Mouse (Mus musculus): Measurements from ENCODE around the gene 6430548M08Rik. TPM values are rescaled to one million over a fixed set of nuclear protein-coding genes. Genes with fewer than 3 reads are reported as not detected.

6430548M08Rik gene
- polyA plus RNA-seq, 1 experiment from 2014 or later, result 6.5 TPM

DNA sequence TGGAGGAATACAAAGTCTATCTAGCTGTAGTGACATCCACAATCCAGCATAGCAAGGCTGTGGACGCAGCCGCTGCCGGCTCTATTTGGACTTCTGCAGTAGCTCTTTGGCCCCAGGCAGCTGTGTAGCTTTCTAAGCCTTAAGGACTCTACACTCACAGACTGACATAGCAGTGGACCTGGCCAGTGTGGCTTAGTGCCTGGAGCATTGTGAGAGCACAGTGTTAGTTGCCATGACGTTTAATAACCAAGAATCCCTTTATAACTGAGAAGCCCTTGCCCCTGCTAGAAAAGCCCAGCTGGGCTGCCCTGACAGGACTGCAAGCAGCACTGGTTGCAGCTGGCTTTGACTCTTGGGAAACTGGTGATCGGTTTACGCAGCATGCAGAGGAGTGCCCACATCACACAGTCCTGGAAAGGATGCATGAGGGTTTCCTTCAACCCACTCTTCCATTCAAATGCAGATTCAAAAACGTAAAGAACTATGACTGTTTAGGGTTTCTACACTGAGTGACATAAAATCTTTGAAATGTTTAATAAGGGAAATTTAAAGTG is 11.0 kb downstream of the 6430548M08Rik start:
- H3K9me3 ChIP-seq, result no peaks in the 10 kb centered on the region
- H3K4me2 ChIP-seq (replicated peaks), result no peak overlapping the region
- ATAC-seq (ENCODE audit: insufficient number of reproducible peaks, insufficient read depth, low FRiP score, low TSS enrichment), result no peak
- H3K9ac ChIP-seq, result 0 out of 2 replicates have a peak overlapping the region, but pooled peaks have one; percentile 27
- peaks cover 6% of the 10 kb centered on the region; the same call in 1 of the 2 replicates for H3K27me3 ChIP-seq
- no peak overlapping the region for H3K4me3 ChIP-seq
- WGBS, result 55% methylated on average over 7 of the region's 7 CpGs
- H3K27ac ChIP-seq, result no peak overlapping the region
- peaks cover 12% of the 10 kb centered on the region for H3K4me1 ChIP-seq
- no peaks in the 10 kb centered on the region for H3K36me3 ChIP-seq

DNA sequence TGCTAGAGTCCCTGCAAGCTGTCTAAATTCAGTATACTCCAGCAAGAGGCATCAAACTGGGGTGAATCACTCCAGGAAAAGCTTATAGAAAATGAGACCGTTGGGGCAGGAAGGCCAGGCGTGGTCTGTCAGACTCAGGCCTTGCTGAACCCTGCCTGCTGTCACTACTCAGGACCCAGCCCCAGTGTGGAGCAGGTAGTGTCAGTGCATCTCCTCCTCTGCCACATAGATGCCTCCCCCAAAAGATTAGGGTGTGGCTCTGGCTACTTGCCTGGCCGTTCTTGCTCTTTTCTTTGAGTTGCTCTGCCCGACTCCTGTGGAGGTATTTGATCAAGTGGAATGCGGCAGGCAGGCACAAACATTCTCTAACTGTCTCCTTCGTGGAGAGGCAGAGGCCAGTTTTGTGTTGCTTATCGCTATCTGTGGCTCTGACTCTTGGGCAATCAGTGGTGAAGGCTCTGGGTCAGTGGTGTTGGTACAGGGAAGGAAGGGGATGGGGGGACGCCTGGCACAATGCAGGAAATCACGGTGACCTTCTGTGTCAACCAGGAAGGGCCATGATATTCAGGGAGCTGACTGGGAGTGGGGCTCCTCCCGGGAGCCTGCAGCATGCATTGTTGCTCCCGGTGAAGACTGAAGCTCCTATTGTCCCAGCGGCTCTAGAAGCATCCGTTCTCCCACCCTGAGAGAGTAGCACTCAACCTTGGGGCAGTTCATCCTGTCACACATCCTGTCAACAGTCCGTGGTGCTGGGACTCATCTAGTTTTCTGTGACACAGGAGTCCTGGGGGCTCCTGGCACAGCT is 12.6 kb downstream of the 6430548M08Rik start:
- H3K4me1 ChIP-seq, result peaks cover 12% of the 10 kb centered on the region
- ATAC-seq (ENCODE audit: insufficient number of reproducible peaks, insufficient read depth, low FRiP score, low TSS enrichment), result no peak

DNA sequence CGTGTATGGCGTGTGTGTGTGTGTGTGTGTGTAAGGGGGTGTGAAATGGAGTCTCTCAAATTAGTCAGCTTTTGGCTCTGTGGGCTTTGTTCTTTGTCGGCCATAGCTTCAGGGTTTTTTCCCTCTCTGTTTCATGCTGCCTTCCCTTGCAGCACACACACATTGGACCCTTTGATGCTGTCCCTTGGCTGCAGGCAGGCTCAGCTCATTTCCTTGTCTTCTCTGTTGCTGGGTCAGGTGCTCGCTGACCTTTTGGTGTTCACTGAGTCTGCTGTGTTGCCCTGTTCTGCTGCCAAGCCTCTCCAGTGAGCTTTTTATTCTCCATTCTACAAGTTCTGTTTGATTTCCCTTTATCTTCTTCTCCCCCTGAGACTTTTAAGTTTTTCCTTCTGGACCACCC is 15.6 kb downstream of the 6430548M08Rik start:
- 28% methylated on average over 4 of the region's 4 CpGs for WGBS
- no peak overlapping the region for H3K4me3 ChIP-seq
- H3K36me3 ChIP-seq, result no peaks in the 10 kb centered on the region
- H3K9me3 ChIP-seq, result no peaks in the 10 kb centered on the region
- peaks cover 12% of the 10 kb centered on the region for H3K4me1 ChIP-seq
- peak overlapping the region; percentile 24; the same call in 1 of the 2 replicates for H3K27ac ChIP-seq
- no peak for ATAC-seq (ENCODE audit: insufficient number of reproducible peaks, insufficient read depth, low FRiP score, low TSS enrichment)
- no peak overlapping the region for H3K9ac ChIP-seq
- peaks cover 6% of the 10 kb centered on the region; the same call in 1 of the 2 replicates for H3K27me3 ChIP-seq
- no peak overlapping the region for H3K4me2 ChIP-seq (replicated peaks)

More for the DNA sequence above, 12.6 kb downstream of the 6430548M08Rik start:
- peaks cover 6% of the 10 kb centered on the region; the same call in 1 of the 2 replicates for H3K27me3 ChIP-seq
- no peak overlapping the region for H3K9ac ChIP-seq
- H3K9me3 ChIP-seq, result no peaks in the 10 kb centered on the region
- 24% methylated on average over 14 of the region's 14 CpGs for WGBS
- no peak overlapping the region for H3K4me2 ChIP-seq (replicated peaks)
- peak overlapping the region; percentile 46 for H3K27ac ChIP-seq
- no peaks in the 10 kb centered on the region for H3K36me3 ChIP-seq
- H3K4me3 ChIP-seq, result no peak overlapping the region

DNA sequence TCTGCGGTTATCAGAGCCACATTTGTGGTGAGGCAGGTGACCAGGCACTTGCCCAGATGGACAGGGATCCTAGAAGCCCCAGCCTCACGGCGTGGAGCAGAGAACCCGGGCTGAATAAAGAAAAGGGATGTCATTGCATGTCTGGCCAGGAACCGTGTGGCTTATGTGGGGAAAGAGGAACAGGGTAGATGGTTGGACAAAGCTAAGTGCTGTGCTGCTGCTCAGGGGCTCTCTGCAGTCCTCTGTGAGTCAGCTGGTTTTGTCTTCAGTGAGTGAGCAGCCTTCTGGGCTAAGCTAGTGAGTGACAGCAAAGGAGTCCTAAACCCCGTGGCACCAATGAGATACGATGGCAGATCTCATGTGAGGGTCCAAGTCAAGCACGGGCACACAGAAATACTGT is 17.2 kb downstream of the 6430548M08Rik start:
- Histone ChIP-seq H3K4me3 (no peak overlapping the region), H3K27me3 (peaks cover 6% of the 10 kb centered on the region; the same call in 1 of the 2 replicates), H3K27ac (no peak overlapping the region), H3K9ac (no peak overlapping the region), H3K36me3 (no peaks in the 10 kb centered on the region), H3K9me3 (no peaks in the 10 kb centered on the region), H3K4me2 (replicated peaks) (no peak overlapping the region), H3K4me1 (peaks cover 9% of the 10 kb centered on the region; the same call in 1 of the 2 replicates)
- WGBS, result 81% methylated on average over 8 of the region's 8 CpGs
- no peak for ATAC-seq (ENCODE audit: insufficient number of reproducible peaks, insufficient read depth, low FRiP score, low TSS enrichment)

DNA sequence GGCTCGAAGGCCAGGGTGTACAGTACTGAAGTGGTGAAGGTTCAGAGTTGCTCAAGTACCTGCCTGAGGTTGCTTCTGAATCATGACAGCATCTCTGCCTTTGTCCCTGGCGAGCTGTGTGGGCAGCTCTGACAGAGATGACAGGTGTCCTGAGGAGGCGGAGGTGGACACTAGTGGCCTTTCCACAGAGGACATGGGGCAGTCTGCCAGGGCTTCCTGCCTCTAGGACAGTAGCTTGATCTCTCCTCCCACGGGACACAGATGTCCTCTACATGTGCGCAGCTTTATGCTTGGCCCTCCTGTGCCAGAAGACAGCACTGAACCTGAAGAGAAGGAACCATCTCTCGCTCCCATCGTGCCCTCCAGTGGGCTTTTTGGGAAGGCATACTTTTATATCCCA is 19.2 kb downstream of the 6430548M08Rik start:
- ATAC-seq (ENCODE audit: insufficient number of reproducible peaks, insufficient read depth, low FRiP score, low TSS enrichment), result no peak
- no peak overlapping the region for H3K27ac ChIP-seq
- WGBS, result 84% methylated on average over 7 of the region's 7 CpGs

DNA sequence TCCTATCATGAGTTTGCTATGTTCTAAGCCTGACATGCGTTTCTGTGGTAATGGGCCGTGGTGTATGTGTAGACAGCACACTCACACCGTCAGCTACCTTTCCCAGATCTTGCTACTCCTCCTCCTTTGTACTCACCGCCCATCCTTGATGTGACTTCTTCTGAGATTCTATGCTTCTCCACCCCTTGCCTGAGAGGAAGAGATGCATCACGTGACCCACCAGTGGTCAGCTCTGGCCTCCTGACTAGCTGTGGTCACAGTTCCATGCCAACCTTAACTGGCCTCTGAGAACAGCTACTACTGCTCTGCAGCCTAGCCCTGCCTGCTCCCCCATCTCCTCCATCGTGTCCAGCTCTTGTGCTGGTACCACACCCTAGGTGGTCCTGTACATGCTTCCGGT is 21.7 kb downstream of the 6430548M08Rik start:
- H3K4me3 ChIP-seq, result no peak overlapping the region
- no peak overlapping the region for H3K27ac ChIP-seq
- H3K9me3 ChIP-seq, result no peaks in the 10 kb centered on the region
- 87% methylated on average over 7 of the region's 7 CpGs for whole genome bisulfite sequencing
- no peaks in the 10 kb centered on the region for H3K4me1 ChIP-seq
- no peaks in the 10 kb centered on the region for H3K36me3 ChIP-seq
- no peak for ATAC-seq (ENCODE audit: insufficient number of reproducible peaks, insufficient read depth, low FRiP score, low TSS enrichment)
- no peaks in the 10 kb centered on the region for H3K27me3 ChIP-seq
- H3K4me2 ChIP-seq (replicated peaks), result no peak overlapping the region
- H3K9ac ChIP-seq, result no peak overlapping the region

More for the DNA sequence above, 19.2 kb downstream of the 6430548M08Rik start:
- Histone ChIP-seq H3K4me1 (no peaks in the 10 kb centered on the region), H3K27me3 (no peaks in the 10 kb centered on the region), H3K36me3 (no peaks in the 10 kb centered on the region), H3K9me3 (no peaks in the 10 kb centered on the region), H3K9ac (no peak overlapping the region), H3K4me3 (no peak overlapping the region), H3K4me2 (replicated peaks) (no peak overlapping the region)

DNA sequence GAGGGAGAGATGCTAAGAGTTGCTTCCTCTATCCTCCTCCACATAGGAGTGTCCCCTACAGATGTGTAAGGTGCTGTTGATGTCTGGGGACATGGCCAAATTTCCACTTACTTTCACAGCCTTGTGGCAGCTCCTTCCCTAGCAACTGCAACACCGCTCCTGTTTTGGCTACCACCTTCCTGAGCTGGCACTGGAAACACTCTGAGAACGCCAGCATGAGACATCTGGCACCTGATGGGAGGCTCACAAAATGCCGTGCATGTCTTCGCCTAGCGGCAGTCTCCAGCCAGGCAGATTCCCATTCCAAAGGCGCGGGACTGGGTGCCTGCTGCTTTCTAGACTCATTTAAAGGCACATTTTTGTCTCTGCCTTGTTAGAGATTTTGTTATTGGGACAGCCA is 22.7 kb downstream of the 6430548M08Rik start:
- Histone ChIP-seq H3K4me1 (no peaks in the 10 kb centered on the region), H3K27ac (no peak overlapping the region), H3K9me3 (no peaks in the 10 kb centered on the region), H3K27me3 (no peaks in the 10 kb centered on the region), H3K36me3 (no peaks in the 10 kb centered on the region), H3K4me3 (no peak overlapping the region), H3K9ac (no peak overlapping the region), H3K4me2 (replicated peaks) (no peak overlapping the region)
- 65% methylated on average over 7 of the region's 7 CpGs for WGBS
- no peak for ATAC-seq (ENCODE audit: insufficient number of reproducible peaks, insufficient read depth, low FRiP score, low TSS enrichment)

DNA sequence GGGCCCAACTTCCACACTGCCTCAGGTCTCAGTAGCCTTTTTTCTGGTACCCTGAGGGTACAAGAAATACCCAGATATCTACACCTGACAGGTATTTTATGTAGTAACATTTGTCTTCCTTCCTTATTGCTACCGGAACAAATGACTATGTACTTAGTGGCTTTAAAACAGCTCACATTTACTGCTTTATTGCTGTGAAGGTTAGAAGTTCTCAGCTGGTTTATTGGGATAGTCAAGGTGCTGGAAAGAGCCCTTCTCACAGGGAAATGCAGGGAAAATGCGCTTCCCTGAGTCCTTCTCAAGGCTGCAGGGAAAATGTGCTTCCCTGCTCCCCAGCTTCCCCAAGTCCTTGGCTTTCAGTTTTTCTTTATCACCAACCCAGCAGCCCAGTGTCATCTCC is 25.0 kb downstream of the 6430548M08Rik start:
- H3K4me2 ChIP-seq (replicated peaks), result no peak overlapping the region
- H3K27ac ChIP-seq, result no peak overlapping the region
- no peak overlapping the region for H3K9ac ChIP-seq
- no peaks in the 10 kb centered on the region for H3K9me3 ChIP-seq
- no peaks in the 10 kb centered on the region for H3K36me3 ChIP-seq
- H3K4me1 ChIP-seq, result no peaks in the 10 kb centered on the region
- H3K27me3 ChIP-seq, result no peaks in the 10 kb centered on the region
- WGBS, result 88% methylated on average over 2 of the region's 2 CpGs
- no peak overlapping the region for H3K4me3 ChIP-seq
- ATAC-seq (ENCODE audit: insufficient number of reproducible peaks, insufficient read depth, low FRiP score, low TSS enrichment), result no peak

DNA sequence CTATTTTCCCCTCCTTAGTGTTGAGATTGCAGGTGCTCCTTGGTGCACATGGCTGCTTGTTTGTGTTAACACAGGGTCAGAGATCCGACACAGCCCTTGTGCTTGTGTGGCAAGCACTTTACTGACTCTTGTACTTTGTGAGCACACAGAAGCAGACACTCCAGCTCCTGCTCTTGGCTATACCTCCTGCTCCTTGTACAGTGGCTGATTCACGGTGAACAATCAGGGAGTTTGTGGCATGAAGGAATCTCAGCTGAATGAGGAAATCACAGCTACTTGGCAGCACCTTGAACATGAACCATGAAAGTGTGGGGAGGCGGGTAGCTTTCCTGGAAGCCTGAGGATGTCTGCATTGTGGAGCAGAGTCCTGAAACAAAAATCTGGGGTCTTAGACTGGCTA is 26.8 kb downstream of the 6430548M08Rik start:
- ATAC-seq (ENCODE audit: insufficient number of reproducible peaks, insufficient read depth, low FRiP score, low TSS enrichment), result no peak
- Histone ChIP-seq H3K27me3 (no peaks in the 10 kb centered on the region), H3K36me3 (no peaks in the 10 kb centered on the region), H3K9me3 (no peaks in the 10 kb centered on the region), H3K4me2 (replicated peaks) (no peak overlapping the region), H3K27ac (no peak overlapping the region), H3K4me1 (peaks cover 10% of the 10 kb centered on the region; the same call in 1 of the 2 replicates), H3K4me3 (no peak overlapping the region), H3K9ac (no peak overlapping the region)
- 67% methylated on average over 3 of the region's 3 CpGs for WGBS

DNA sequence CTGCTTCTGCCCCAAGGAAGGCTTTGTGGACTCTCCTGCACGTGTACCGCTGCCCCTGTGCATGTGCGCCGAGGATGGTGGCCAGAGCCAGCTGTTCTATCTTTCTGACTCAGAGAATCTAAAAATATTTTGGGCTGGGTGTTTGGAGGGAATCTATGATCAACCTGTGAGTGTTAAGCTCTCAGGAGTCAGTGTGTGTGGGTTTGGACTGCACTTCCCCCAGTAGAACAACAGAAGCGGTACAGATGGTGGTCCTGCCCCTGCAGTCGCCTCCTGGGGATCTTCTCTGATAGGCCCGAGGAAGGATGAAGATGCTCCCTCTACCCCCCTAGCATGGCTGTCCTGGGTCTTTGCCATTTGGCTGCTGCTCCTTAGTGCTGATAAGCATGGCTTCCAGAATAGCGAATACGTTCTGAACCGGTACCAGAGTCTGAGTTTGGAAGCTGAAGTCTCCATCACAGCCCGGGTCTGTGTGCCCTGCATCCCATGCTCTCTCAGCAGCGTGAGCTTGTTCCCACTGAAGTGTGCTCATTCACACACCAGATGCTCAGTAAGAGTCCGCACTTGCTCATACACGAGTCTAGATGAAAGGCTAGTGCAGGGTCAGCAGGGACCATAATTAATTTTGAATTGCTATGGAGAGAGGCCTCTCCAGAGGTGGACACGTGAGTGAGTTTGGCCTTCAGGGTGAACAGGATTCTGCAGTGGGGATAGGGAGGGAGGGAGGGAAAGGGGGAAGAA is 30.1 kb downstream of the 6430548M08Rik start:
- WGBS, result 65% methylated on average over 15 of the region's 15 CpGs
- no peak overlapping the region for H3K4me3 ChIP-seq
- no peak overlapping the region for H3K27ac ChIP-seq
- no peaks in the 10 kb centered on the region for H3K36me3 ChIP-seq
- H3K9me3 ChIP-seq, result no peaks in the 10 kb centered on the region
- ATAC-seq (ENCODE audit: insufficient number of reproducible peaks, insufficient read depth, low FRiP score, low TSS enrichment), result 0 out of 2 replicates have a peak, but pooled peaks have one; percentile 4
- no peak overlapping the region for H3K4me2 ChIP-seq (replicated peaks)
- H3K9ac ChIP-seq, result 0 out of 2 replicates have a peak overlapping the region, but pooled peaks have one; percentile 5
- no peaks in the 10 kb centered on the region for H3K27me3 ChIP-seq
- peaks cover 10% of the 10 kb centered on the region; the same call in 1 of the 2 replicates for H3K4me1 ChIP-seq

DNA sequence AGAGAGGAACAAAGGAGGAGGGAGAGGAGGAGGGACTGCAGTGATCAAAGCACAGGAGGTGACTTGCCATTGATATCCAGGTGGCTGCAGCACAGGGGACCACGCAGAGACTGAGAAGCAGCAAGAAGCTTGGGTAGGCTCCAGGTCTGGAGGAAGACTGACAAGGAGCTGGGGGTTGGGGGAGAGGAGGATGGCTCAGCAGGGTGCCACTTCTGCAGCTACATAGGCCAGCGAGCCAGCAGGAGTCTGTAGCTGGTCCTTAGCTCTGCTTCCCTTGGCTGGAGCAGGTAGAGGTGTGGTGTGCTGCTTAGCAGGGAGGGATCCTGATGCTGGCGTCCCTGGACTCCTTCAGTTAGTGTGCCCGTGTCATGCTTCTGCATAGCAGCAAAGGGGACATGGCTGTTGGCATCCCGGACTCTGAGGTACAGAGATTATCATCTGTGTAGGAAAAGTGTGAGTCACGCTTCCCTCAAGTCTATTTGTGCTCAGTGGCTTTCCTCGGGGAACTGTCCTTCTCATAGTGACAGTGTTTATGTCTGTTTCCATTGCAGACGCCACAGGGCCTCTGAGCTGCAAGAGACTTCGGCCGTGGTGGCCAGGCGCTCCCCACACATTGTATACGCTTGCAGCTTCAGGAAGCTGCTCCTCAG is 30.8 kb downstream of the 6430548M08Rik start:
- no peaks in the 10 kb centered on the region for H3K27me3 ChIP-seq
- H3K9ac ChIP-seq, result 0 out of 2 replicates have a peak overlapping the region, but pooled peaks have one; percentile 5
- peaks cover 10% of the 10 kb centered on the region; the same call in 1 of the 2 replicates for H3K4me1 ChIP-seq
- H3K4me2 ChIP-seq (replicated peaks), result no peak overlapping the region
- H3K9me3 ChIP-seq, result no peaks in the 10 kb centered on the region
- ATAC-seq (ENCODE audit: insufficient number of reproducible peaks, insufficient read depth, low FRiP score, low TSS enrichment), result 0 out of 2 replicates have a peak, but pooled peaks have one; percentile 23
- no peaks in the 10 kb centered on the region for H3K36me3 ChIP-seq
- no peak overlapping the region for H3K4me3 ChIP-seq
- H3K27ac ChIP-seq, result no peak overlapping the region
- 57% methylated on average over 12 of the region's 12 CpGs for WGBS

Measured in embryonic facial prominence, embryonic 12.5 days (tissue).